Mouse (Mus musculus) myocyte (in vitro differentiated cells): ENCODE results near the gene Xpo6.

Source experiments
- CEBPB ChIP-seq: IDR thresholded peaks from 2 replicates; pipeline ENCODE4 v1.6.1; 2011; ENCODE audit warnings: mild to moderate bottlenecking, moderate library complexity; ENCODE audit not compliant: poor library complexity, insufficient read depth, severe bottlenecking
- E2F4 ChIP-seq: IDR thresholded peaks from one replicate; pipeline ENCODE4 v1.6.1; 2011; ENCODE audit warnings: mild to moderate bottlenecking, control low read depth, moderate library complexity; ENCODE audit not compliant: insufficient read depth
- MAX ChIP-seq: IDR thresholded peaks from one replicate; pipeline ENCODE4 v1.6.1; 2011; ENCODE audit warnings: low read depth, mild to moderate bottlenecking, control low read depth
- MYOD1 ChIP-seq, 3 experiments: IDR thresholded peaks; one replicate each; pipeline ENCODE4 v1.6.1; 2011; ENCODE audit warnings: control low read depth in 2 of 3, low read depth in 2 of 3, mild to moderate bottlenecking in 2 of 3, moderate library complexity in 1 of 3; ENCODE audit not compliant: insufficient read length in 2 of 3, control insufficient read depth in 1 of 3
- POLR2A ChIP-seq: IDR thresholded peaks from one replicate; pipeline ENCODE4 v1.6.1; 2011; ENCODE audit warnings: low read depth, mild to moderate bottlenecking, control low read depth, moderate library complexity; ENCODE audit not compliant: insufficient read length
- POLR2AphosphoS2 ChIP-seq: IDR thresholded peaks from one replicate; pipeline ENCODE4 v1.6.1; 2011; ENCODE audit warnings: low read depth, control low read depth; ENCODE audit not compliant: insufficient read length
- TCF12 ChIP-seq: IDR thresholded peaks from one replicate; pipeline ENCODE4 v1.6.1; 2011; ENCODE audit warnings: mild to moderate bottlenecking, control low read depth; ENCODE audit not compliant: poor library complexity, insufficient read depth, severe bottlenecking
- TCF3 ChIP-seq: IDR thresholded peaks from one replicate; pipeline ENCODE4 v1.6.1; 2011; ENCODE audit warnings: low read depth, control low read depth; ENCODE audit not compliant: insufficient read length
- USF1 ChIP-seq: IDR thresholded peaks from one replicate; pipeline ENCODE4 v1.6.1; 2011; ENCODE audit warnings: low read depth, mild to moderate bottlenecking, control low read depth, moderate library complexity

DNA sequence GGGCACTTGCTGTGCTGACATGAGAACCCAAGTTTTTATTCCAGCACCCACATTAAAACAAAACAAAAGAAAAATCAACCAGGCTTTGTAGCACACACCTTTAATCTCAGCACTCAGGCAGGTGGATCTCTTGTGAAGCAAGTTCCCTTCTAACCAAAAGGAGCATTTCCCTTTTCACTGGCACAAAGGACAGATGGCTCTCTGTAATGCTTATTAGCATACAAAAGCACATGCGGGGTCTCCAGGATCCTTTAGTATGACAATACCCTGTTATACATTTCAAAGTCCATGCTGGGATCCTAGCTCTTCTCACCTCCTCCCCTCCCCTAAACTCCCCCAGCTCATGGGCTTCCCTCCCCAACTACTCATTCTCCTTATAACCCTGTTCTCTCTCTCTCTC lies 20.3 kb upstream of the Xpo6 start:
- TF ChIP-seq POLR2AphosphoS2 (no peak), CEBPB (no peak), POLR2A (no peak), MAX (no peak), MYOD1 (IDR thresholded peaks at IDR 0.05; ENCODE audit: control insufficient read depth in 1 of 3, insufficient read length in 2 of 3, low read depth in 2 of 3) (no peak), TCF3 (no peak), TCF12 (no peak), USF1 (no peak), E2F4 (no peak)
